Mouse (Mus musculus): ENCODE results near the gene Gm9508.
A peak's percentile ranks its signal among the peaks of the same experiment; 100 is the strongest.
"Not testable (repeated sequence)": the region's sequence is repeated elsewhere in the genome, so short reads cannot be mapped to it uniquely, and the experiment has no call there.

Gm9508 gene

DNA sequence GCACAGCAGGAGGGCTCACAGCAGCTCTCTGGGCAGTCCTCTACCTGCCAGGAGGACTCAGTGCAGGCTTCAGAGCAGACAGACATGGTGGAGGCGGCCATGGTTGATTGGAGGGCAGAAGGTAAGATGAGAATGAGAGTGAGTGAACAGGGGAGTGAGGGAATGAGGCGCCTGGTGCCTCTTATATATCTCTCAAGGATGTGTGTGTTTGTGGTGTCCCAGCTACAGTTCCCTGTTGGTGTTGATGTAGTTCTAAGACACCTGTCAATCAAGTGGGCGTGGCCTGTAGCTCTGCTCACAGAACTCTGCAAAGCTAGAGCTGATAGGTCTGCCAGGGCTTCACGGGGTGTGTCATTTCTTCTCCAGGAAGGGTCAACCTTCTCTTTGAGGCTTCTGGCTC, at the start of gene Gm9508:
Gene Gm9508 (minus strand): TSS at position 101 of the 400 bp plus-strand sequence.
- DNase-seq = no peak

DNA sequence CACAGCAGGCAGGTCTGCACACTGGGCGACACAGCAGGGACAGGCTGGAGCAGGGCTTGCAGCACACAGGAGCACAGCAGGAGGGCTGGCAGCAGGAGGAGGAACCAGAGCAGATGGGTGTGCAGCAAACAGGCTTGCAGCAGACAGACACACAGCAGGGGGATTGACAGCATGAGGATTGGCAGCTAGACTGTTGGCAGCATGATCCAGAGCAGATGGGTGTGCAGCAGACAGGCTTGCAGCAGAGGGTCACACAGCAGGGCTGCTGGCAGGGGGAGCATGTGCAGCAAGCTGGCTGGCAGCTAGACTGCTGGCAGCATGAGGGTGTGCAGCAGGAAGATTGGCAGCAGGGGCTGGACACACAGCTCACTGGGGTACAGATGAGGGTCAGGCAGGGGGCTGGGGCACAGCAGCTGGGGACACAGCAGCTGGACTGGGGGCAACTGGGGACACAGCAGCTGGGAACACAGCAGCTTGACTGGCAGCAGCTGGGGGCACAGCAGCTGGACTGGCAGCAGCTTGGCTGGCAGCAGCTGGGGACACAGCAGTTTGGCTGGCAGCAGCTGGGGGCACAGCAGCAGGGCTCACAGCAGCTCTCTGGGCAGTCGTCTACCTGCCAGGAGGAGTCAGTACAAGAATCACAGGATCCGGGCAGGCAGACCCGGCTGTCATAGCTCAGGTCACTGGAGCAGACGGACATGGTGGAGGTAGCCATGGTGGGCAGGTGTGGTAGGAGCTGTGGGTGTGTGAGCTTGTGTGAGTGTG, 45.1 kb upstream of the Gm9508 start, which contains the start of gene Gm18596:
Gene Gm18596 (minus strand): TSS at position 715 of the 765 bp plus-strand sequence.
- DNase-seq = peak; percentile 47 to 66

DNA sequence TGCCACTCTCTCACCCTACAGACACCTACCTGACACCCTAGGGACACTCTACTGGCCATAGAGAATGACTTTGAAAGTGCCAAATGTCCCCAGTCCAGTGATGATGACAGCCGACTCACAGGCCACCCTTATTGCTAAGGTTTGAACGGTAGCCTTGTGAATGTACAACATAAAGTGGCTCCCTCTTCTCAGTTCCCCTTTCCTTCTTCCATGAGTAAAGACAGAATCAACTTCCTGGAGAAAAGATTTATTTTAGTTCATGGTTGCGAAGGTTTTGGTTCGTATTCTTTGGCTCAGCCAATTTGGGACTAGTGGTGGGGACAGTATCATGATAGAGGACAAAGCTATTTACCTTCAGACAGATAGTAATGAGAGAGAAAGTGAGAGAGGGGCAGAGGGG, 41.9 kb upstream of the Gm9508 start:
- no peak for DNase-seq

DNA sequence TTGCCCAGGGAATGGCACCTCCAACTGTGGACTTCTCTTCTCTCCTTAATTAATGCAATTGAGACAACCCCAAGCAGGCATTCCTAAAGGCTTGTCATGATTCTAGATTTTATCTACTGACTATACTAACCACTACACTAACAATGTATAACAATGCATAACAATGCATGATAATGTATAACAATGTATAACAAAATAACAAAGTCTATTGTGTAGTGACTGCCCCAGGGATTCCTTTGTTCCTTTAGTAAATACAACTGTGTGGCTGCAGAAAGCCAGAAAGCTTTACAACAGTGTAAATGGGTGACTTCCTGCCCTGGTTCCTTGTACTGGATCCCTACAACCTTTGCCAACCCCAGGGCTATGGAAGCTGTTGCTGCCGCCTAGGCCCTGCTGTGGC, 38.9 kb upstream of the Gm9508 start:
- DNase-seq = no peak

DNA sequence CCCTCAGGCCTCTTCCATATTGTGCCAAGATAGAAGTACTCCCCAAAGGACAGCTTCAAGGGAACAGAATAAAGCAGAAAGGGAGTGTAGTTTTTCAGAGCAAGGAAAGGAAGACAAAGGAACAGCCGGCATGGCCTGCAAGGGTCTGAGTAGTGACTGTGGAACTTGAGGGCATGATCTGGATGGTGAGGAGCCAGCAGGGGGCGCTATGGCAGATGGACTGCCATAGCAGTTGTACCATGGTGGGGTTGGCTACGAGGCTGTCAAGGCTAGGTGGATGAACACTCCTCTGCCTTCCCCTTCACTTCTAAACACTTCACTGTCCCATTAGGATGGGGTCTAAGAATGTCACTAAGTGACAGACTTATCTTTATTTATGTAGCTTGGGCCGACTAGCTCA, 32.2 kb upstream of the Gm9508 start:
- peak in 1 of 2 experiments; percentile 12 for DNase-seq

DNA sequence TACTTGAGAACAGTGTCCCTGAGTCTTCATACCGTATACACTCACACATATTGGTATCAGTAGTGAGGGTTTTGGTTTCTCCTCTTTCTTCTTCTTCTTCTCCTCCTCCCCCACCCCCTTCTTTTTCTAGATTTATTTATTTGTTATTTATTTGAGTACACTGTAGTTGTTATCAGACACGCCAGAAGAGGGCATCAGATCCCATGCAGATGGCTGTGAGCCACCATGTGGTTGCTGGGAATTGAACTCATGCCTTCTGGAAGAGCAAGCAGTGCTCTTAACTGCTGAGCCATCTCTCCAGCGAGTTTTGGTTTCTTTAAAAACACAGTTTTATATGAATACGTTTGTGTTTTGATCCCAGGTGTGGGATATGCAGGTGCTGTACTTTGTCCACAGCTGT, 31.2 kb upstream of the Gm9508 start:
- DNase-seq = peak in 1 of 2 experiments; percentile 21

DNA sequence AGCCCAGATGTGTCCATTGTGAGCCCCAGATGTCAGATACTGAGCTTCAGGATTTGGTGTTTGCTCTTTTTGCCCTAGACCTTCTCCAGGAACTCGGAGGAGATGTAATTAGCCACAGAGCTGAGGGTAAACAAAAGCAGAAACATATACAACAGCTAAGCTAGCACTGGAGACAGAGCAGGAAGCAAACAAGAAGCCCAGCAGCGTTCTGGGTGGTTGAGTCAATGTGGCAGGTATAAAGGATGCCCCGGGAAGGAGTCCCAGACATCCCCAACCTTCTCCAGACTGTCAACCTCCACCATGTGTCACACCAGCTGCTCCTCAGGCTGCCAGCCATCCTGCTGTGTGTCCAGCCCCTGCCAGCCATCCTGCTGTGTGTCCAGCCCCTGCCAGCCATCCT, 29.2 kb upstream of the Gm9508 start, which contains the start of gene Gm10100:
Gene Gm10100 (plus strand): TSS at position 301 of the 400 bp plus-strand sequence.
- peak; percentile 10 to 28 for DNase-seq

DNA sequence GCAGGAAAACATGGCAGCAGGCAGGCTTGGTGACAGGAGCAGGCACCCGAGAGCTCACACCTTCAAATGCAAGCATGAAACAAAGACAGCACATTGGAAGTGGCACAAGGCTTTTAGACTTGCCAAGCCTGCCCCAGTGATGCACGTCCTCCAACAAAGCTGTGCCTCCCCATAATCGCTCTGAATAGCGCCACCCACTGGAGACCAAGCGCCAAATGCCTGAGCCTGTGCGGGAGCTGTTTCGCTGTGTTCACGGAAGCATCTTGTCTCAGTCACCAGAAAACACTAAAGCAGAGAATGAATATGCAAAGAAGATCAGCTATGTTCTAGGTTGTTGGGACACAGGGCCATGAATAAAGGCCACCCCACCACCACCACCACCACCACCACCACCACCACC, 27.8 kb upstream of the Gm9508 start:
- DNase-seq = no peak

DNA sequence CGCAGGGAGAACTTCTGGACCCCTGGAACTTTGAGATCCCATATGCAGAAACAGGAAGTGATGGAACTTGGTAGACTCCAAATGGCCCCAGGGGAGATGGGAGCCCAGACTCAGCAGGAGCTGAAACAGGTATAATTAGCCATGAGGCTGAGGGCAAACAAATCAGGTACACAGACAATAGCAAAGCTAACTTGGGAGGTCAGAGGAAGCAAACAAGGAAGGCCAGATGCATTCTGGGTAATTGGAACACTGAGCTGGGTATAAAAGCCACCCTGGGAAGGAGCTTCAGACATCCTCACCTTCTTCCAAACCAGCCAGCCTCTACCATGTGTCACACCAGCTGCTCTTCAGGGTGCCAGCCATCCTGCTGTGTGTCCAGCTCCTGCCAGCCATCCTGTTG, 23.3 kb upstream of the Gm9508 start, which contains the start of gene Krtap12-1:
Gene Krtap12-1 (plus strand): TSS at position 301 of the 400 bp plus-strand sequence.
- DNase-seq = not testable (repeated sequence)

DNA sequence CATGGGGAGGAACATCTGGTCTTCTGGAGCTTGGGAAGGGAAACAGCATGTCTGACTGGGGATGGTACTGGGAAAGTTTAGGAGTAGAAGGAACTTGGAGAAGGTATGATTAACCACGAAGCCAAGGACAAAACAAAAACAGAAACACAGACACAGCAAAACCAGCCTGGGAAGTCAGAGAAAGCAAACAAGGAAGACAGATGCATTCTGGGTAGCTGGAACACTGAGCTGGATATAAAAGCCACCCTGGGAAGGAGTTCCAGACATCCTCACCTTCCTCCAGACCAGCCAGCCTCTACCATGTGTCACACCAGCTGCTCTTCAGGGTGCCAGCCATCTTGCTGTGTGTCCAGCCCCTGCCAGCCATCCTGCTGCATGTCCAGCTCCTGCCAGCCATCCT, 18.5 kb upstream of the Gm9508 start, which contains the start of gene Gm10142:
Gene Gm10142 (plus strand): TSS at position 301 of the 400 bp plus-strand sequence.
- DNase-seq = no peak

DNA sequence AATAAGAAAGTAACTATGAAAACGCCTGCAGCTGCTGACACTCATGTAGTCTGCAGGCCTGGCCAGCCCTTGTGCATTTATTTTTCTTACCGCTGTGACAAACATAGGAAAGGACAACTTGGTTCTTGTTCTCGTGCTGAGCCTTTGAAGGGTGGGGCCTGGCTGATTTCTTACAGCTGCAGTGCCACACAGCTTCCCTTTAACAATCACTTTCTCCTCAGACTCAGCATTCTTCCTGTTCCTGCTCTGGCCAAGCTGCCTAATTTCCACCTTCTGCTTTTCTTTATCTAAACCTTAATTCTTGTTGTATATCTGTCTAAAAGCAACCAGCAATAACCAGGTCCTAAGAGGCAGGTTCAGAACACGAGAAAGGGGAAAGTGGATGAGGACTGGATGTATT, 16.7 kb upstream of the Gm9508 start:
- DNase-seq = no peak

DNA sequence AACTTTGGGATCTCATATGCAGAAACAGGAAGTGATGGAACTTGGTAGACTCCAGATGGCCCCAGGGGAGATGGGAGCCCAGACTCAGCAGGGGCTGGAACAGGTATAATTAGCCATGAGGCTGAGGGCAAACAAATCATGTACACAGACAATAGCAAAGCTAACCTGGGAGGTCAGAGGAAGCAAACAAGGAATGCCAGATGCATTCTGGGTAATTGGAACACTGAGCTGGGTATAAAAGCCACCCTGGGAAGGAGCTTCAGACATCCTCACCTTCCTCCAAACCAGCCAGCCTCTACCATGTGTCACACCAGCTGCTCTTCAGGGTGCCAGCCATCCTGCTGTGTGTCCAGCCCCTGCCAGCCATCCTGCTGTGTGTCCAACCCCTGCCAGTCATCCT, 14.1 kb upstream of the Gm9508 start, which contains the start of gene Gm10024:
Gene Gm10024 (plus strand): TSS at position 301 of the 400 bp plus-strand sequence.
- DNase-seq = not testable (repeated sequence)

DNA sequence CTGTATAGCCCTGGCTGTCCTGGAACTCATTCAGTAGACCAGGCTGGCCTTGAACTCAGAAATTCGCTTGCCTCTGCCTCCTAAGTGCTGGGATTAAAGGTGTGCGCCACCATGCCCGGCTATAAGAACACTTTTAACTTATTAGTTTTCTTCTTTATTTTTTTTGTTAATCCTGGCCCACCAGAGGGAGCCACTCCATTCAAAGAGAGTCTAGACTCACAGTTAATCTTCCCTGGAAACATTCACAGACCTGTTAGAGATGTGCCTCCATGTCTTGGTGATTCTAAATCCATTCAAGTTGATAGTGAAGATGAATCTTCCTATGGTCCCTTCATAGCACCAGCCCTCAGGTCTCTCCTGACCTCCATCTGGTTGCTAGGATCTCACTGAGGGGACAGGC, 12.8 kb upstream of the Gm9508 start:
- no peak for DNase-seq

DNA sequence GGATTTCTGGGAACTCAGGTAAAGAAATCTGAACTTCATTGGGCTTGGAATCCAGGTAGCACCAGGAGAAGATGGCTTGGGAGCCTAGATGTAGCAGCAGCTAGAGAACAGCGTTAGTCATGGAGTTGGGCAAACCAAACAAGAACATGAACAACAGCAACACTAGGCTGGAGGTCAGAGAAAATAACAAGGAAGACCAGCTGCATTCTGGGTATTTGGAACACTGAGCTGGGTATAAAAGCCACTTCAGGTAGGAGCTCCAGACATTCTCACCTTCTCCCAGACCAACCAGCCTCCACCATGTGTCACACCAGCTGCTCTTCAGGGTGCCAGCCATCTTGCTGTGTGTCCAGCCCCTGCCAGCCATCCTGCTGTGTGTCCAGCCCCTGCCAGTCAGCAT, 9.3 kb upstream of the Gm9508 start, which contains the start of gene Gm10272:
Gene Gm10272 (plus strand): TSS at position 301 of the 400 bp plus-strand sequence.
- DNase-seq = no peak

DNA sequence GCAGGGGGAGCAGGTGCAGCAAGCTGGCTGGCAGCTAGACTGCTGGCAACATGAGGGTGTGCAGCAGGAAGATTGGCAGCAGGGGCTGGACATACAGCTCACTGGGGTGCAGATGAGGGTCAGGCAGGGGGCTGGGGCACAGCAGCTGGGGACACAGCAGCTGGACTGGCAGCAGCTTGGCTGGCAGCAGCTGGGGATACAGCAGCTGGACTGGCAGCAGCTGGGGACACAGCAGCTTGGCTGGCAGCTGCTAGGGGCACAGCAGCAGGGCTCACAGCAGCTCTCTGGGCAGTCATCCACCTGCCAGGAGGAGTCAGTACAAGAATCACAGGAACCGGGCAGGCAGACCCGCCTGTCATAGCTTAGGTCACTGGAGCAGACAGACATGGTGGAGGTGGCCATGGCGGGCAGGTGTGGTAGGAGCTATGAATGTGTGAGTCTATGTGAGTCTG, 6.7 kb downstream of the Gm9508 start, which contains the start of gene Gm19402:
Gene Gm19402 (minus strand): TSS at position 402 of the 452 bp plus-strand sequence.
- DNase-seq = not testable (repeated sequence)

DNA sequence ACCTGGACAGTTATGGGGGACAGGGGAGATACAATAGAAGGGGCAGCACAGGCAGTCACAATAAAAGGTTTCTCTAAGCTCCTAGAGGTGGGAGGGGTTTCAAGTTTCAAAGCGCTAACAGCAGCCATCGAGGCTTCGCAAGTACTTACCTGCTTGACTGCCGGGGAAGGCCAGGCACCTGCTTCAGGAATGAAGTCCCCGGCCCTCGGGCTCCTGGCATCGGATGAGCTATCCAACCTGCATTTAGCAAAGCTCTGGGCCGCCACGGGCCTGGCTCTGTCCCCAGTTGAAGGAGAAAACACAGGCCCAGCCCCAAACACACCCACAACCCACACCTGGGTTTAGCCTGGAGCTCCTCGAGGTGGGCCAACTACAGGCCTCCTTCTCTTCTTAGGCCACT, 10.0 kb downstream of the Gm9508 start:
- no peak for DNase-seq

DNA sequence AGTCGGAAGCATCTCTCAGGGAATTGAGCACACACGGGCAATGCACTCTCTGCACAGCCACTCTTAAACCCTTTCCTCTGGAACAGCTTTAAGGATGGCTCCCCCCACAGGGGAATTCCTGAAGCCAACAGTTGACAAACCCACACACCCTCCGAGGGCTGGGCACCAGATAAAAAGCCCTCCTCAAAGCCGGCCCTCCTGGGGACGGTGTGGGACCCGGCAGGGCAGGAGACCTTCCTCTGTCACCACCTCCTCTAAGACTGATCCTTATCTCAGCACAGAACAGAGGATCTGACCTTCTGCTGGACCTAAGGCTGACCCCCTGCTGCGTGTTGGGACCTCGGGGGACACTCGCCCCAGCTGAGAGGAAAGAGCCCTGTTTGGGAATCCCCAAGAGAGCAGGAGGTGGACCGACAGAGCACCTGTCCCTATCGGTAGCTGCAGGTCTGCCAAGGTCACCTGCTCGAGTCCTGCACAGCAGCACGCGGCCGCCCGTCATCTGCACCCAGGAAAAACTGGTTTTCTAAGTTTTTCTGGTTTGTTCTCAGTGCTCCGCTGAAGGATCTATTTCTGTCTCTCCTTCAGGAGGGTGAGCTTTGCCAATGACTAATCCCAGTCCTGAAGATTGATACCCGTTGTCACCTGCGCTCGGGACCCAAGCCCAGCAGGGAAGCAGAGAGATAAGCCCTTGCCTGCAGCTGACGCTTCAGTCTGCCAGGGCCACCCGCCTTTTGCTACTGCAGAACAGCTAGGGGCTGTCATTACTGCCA, 11.0 kb downstream of the Gm9508 start, which contains the start of gene Tspear:
Gene Tspear (plus strand): TSS at position 675 of the 770 bp plus-strand sequence.
- DNase-seq = no peak

DNA sequence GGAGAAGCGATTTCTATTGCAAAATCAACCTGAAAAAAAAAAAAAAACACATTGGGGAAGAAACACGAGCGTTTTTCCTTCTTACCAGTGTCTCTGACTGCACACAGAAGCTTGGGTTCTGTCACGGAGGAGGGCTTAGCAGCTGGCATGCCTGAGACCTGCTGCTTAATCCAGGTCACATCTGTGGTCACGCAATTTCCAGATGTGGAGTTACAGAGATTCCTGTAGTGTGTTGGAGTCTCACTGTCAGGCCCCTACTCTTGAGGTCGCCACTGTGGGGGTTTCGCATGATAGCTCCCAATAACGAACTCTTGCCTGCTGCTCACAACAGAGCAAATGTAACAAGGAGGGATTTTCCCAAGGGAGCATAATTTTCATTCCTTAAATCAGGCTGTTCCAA, 12.9 kb downstream of the Gm9508 start:
- DNase-seq = no peak

DNA sequence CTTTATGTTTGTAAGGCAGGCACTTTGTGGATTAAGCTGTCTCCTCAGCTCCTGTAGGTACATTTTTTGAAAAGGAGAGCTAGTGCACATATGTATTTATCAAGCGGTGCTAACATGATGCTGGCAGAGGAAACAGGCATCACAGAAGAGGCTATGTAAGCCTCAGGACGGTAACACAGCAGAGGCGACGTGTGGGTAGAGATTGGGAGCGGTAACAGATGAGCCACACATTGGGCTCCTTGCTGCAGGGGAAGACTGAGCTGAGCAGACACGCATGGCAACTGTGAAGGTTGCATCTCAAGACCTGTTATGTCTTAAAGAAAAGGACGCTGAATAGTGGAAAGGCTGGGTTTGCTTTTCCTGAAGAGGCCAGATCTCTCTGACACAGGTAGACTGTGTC, 14.0 kb downstream of the Gm9508 start:
- DNase-seq = no peak

DNA sequence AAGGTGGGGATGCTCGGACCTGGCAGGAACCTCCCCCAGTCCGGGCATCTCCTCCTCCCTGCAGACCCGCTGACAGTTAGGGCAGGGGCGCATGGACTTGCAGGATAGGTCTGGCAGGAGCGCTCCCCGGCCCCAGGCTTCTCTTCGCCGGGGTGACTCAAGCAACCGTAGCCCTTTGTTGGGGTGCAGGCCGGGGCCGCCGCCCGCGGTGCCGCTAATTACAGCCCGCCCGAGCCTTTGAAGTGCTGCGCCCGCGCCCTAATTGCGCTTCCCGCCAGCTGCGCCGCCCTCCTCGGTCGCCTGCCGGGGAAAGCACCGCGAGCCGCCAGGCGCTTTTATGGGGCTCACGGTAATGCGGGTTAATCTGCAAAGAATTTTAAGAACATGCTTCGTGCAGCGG, 19.5 kb downstream of the Gm9508 start:
- DNase-seq = no peak

DNA sequence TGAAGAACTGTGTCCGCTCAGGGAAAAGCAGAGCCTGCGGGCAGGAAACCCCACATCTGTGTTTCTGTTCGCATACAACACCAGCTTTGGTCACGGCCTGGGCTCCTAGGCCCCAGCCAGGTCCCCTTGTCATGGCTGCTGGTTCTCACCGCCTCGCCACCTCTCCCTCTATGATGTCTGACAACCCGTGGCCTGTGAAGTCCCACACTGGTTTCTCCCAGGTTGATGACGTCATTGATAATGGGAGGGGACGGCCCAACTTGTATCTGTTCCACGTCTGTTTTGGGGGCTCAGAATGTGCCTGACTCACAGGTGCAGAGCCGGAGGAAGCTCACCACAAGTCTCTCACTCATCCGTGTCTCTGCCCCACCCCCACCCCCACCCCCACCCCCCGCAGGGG, 23.3 kb downstream of the Gm9508 start:
- no peak for DNase-seq

DNA sequence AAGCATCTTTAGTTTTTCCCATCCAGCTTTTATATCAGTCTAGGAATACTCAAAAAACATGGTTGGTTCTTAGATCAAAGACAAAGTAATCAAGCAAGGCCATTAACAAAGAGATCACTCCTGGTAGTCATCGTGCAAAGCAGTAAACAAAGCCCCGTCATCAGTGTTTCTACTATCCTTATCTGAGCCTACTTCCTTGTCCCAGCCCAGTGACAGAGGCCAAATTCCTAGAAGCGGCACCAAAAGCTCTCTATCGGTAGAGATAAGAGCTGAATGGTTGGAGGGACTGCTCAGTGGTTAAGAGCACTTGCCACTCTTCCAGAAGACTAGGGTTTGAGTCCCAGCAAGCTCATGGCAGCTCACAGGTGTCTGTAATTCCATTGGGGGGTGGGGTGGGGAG, 25.5 kb downstream of the Gm9508 start:
- no peak for DNase-seq

DNA sequence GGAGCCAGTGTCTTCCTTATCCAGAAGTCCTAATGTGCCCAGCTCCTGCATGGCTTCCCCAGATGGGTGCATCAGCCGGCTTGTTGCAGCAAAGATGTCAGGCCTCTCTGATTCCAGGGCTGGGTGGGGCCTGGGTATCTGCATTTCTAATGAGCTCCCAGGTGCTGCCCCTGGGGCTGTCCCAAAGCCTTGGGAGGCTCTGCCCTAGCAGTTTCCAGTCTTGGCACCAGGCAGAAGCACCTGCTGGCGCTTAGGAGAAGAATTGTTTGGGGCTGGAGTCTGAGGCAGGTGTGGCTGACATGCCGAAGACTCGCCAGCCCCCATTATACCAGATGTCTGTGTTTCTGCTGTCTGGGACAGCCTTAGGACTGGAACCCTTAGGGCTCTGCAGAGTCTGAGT, 26.3 kb downstream of the Gm9508 start:
- no peak for DNase-seq

Data from cerebellum, postnatal 14 days (tissue).